Mouse (Mus musculus) MEL (cell line): ENCODE measurements around the gene Dpy19l1. TPM values are rescaled to one million over a fixed set of nuclear protein-coding genes. Genes with fewer than 3 reads are reported as not detected.

Experiments used
- DNase-seq: peaks from one replicate; pipeline ENCODE4 v3.0.0; 2011; ENCODE audit warnings: low read depth, low spot score
- H3K27ac ChIP-seq: 2 replicates; pipeline ENCODE4 v1.5.1; 2012; ENCODE audit warnings: low read depth, mild to moderate bottlenecking, control low read depth, low read length, moderate library complexity; ENCODE audit not compliant: control insufficient read depth
- H3K27me3 ChIP-seq, 2 experiments: fragments of 150-350 bp in 1 of 2; sonication (generic) in 1 of 2; 2 replicates each; pipeline ENCODE4 v1.6.1; 2012; ENCODE audit warnings: low read length in 2 of 2, mild to moderate bottlenecking in 2 of 2, improper control_type of control experiment in 1 of 2, moderate library complexity in 1 of 2; ENCODE audit not compliant: insufficient read depth in 2 of 2, control insufficient read depth in 1 of 2
- H3K36me3 ChIP-seq, 2 experiments: 2 replicates each; pipeline ENCODE4 v1.6.1; 2012 to 2014; ENCODE audit warnings: low read length in 2 of 2, improper control_type of control experiment in 1 of 2, inconsistent platforms in 1 of 2, mild to moderate bottlenecking in 1 of 2; ENCODE audit not compliant: insufficient read depth in 2 of 2, control insufficient read depth in 1 of 2
- H3K4me1 ChIP-seq, 2 experiments: fragments of 150-350 bp in 1 of 2; sonication (generic) in 1 of 2; 2 replicates each; pipeline ENCODE4 v1.6.1; 2012; ENCODE audit warnings: low read length in 2 of 2, improper control_type of control experiment in 1 of 2, mild to moderate bottlenecking in 1 of 2; ENCODE audit not compliant: insufficient read depth in 2 of 2, control insufficient read depth in 1 of 2
- H3K4me3 ChIP-seq, 2 experiments: fragments of 150-350 bp in 1 of 2; sonication (generic) in 1 of 2; 2 replicates each; pipeline ENCODE4 v1.5.1; 2012; ENCODE audit warnings: low read depth in 2 of 2, low read length in 2 of 2, mild to moderate bottlenecking in 2 of 2, moderate library complexity in 2 of 2, control low read depth in 1 of 2, improper control_type of control experiment in 1 of 2; ENCODE audit not compliant: control insufficient read depth in 1 of 2, insufficient read depth in 1 of 2
- H3K79me2 ChIP-seq: 2 replicates; pipeline ENCODE4 v1.6.1; 2012; ENCODE audit warnings: mild to moderate bottlenecking, low read length, moderate library complexity; ENCODE audit not compliant: control insufficient read depth, poor library complexity, insufficient read depth
- H3K9ac ChIP-seq: 2 replicates; pipeline ENCODE4 v1.6.1; 2012; ENCODE audit warnings: low read depth, mild to moderate bottlenecking, control low read depth, low read length, moderate library complexity; ENCODE audit not compliant: control insufficient read depth, poor library complexity, severe bottlenecking
- H3K9me3 ChIP-seq: fragments of 150-350 bp; sonication (generic); replicated peaks from 2 replicates; pipeline ENCODE4 v1.6.1; 2012; ENCODE audit warnings: mild to moderate bottlenecking, low read length, improper control_type of control experiment, moderate library complexity; ENCODE audit not compliant: insufficient read depth
- CHD1 ChIP-seq: IDR thresholded peaks from 2 replicates; pipeline ENCODE4 v1.6.1; 2012; ENCODE audit warnings: low read depth, mild to moderate bottlenecking, inconsistent platforms, low read length, improper control_type of control experiment
- CTCF ChIP-seq, 3 experiments: IDR thresholded peaks in 2 of 3; conservative IDR thresholded peaks in 1 of 3; 2 replicates each; pipeline ENCODE4 v1.5.1; 2011 to 2012; ENCODE audit warnings: low read length in 3 of 3, low read depth in 2 of 3, mild to moderate bottlenecking in 2 of 3, improper control_type of control experiment in 1 of 3, inconsistent platforms in 1 of 3, mixed read lengths in 1 of 3, moderate library complexity in 1 of 3; ENCODE audit not compliant: control insufficient read depth in 1 of 3, insufficient read depth in 1 of 3, poor library complexity in 1 of 3, severe bottlenecking in 1 of 3
- E2F4 ChIP-seq: IDR thresholded peaks from 2 replicates; pipeline ENCODE4 v1.6.1; 2011; ENCODE audit warnings: low read depth, low read length, improper control_type of control experiment, borderline replicate concordance
- EP300 ChIP-seq, 2 experiments: IDR thresholded peaks; 2 replicates each; pipeline ENCODE4 v1.6.1; 2011; ENCODE audit warnings: improper control_type of control experiment in 2 of 2, low read length in 2 of 2, low read depth in 1 of 2, mild to moderate bottlenecking in 1 of 2
- ETS1 ChIP-seq: IDR thresholded peaks from 2 replicates; pipeline ENCODE4 v1.6.1; 2012; ENCODE audit warnings: low read depth, mild to moderate bottlenecking, inconsistent platforms, low read length, improper control_type of control experiment, moderate library complexity
- GATA1 ChIP-seq: IDR thresholded peaks from 2 replicates; pipeline ENCODE4 v1.6.1; 2011; ENCODE audit warnings: low read depth, low read length, improper control_type of control experiment
- JUND ChIP-seq: IDR thresholded peaks from 2 replicates; pipeline ENCODE4 v1.6.1; 2011; ENCODE audit warnings: low read depth, mild to moderate bottlenecking, improper control_type of control experiment, low read length
- MAFK ChIP-seq: IDR thresholded peaks from 2 replicates; pipeline ENCODE4 v1.6.1; 2011; ENCODE audit warnings: low read depth, mild to moderate bottlenecking, low read length, improper control_type of control experiment, borderline replicate concordance
- MAX ChIP-seq: IDR thresholded peaks from 2 replicates; pipeline ENCODE4 v1.6.1; 2011; ENCODE audit warnings: low read length, improper control_type of control experiment
- MAZ ChIP-seq: IDR thresholded peaks from 2 replicates; pipeline ENCODE4 v1.6.1; 2012; ENCODE audit warnings: low read depth, mild to moderate bottlenecking, inconsistent platforms, low read length, improper control_type of control experiment
- MXI1 ChIP-seq: IDR thresholded peaks from 2 replicates; pipeline ENCODE4 v1.6.1; 2011; ENCODE audit warnings: mild to moderate bottlenecking, low read depth, low read length, improper control_type of control experiment
- MYB ChIP-seq: IDR thresholded peaks from 2 replicates; pipeline ENCODE4 v1.6.1; 2011; ENCODE audit warnings: mild to moderate bottlenecking, low read depth, low read length, improper control_type of control experiment
- NRF1 ChIP-seq: IDR thresholded peaks from 2 replicates; pipeline ENCODE4 v1.6.1; 2014; ENCODE audit warnings: low read depth, mild to moderate bottlenecking, inconsistent platforms, low read length, improper control_type of control experiment, moderate library complexity; ENCODE audit not compliant: poor library complexity, insufficient read depth, severe bottlenecking
- POLR2A ChIP-seq, 2 experiments: IDR thresholded peaks; 2 replicates each; pipeline ENCODE4 v1.6.1; 2011 to 2012; ENCODE audit warnings: low read length in 2 of 2, mild to moderate bottlenecking in 2 of 2, control low read depth in 1 of 2, improper control_type of control experiment in 1 of 2, low read depth in 1 of 2, moderate library complexity in 1 of 2; ENCODE audit not compliant: control insufficient read depth in 1 of 2, insufficient read depth in 1 of 2, poor library complexity in 1 of 2
- RCOR1 ChIP-seq: IDR thresholded peaks from 2 replicates; pipeline ENCODE4 v1.6.1; 2012; ENCODE audit warnings: low read depth, mild to moderate bottlenecking, inconsistent platforms, low read length, improper control_type of control experiment
- TAL1 ChIP-seq: IDR thresholded peaks from 2 replicates; pipeline ENCODE4 v1.6.1; 2012; ENCODE audit warnings: mild to moderate bottlenecking, inconsistent platforms, low read length, moderate library complexity, mixed read lengths
- TCF12 ChIP-seq: IDR thresholded peaks from 2 replicates; pipeline ENCODE4 v1.6.1; 2014; ENCODE audit warnings: low read depth, mild to moderate bottlenecking, inconsistent platforms, low read length, improper control_type of control experiment, moderate library complexity
- USF1 ChIP-seq: IDR thresholded peaks from 2 replicates; pipeline ENCODE4 v1.6.1; 2014; ENCODE audit warnings: low read depth, mild to moderate bottlenecking, inconsistent platforms, low read length, improper control_type of control experiment, moderate library complexity
- USF2 ChIP-seq, 2 experiments: IDR thresholded peaks; 2 replicates each; pipeline ENCODE4 v1.6.1; 2011 to 2012; ENCODE audit warnings: improper control_type of control experiment in 2 of 2, low read length in 2 of 2, borderline replicate concordance in 1 of 2, inconsistent platforms in 1 of 2, low read depth in 1 of 2, mild to moderate bottlenecking in 1 of 2; ENCODE audit not compliant: insufficient read depth in 1 of 2
- ZC3H11A ChIP-seq: IDR thresholded peaks from 2 replicates; pipeline ENCODE4 v1.6.1; 2012; ENCODE audit warnings: low read depth, mild to moderate bottlenecking, inconsistent platforms, low read length, improper control_type of control experiment
- ZKSCAN1 ChIP-seq: IDR thresholded peaks from 2 replicates; pipeline ENCODE4 v1.6.1; 2012; ENCODE audit warnings: low read depth, mild to moderate bottlenecking, inconsistent platforms, low read length, improper control_type of control experiment, moderate library complexity
- ZMIZ1 ChIP-seq: IDR thresholded peaks from 2 replicates; pipeline ENCODE4 v1.6.1; 2012; ENCODE audit warnings: low read depth, mild to moderate bottlenecking, inconsistent platforms, low read length, improper control_type of control experiment, moderate library complexity
- ZNF384 ChIP-seq: IDR thresholded peaks from 2 replicates; pipeline ENCODE4 v1.6.1; 2012; ENCODE audit warnings: low read depth, mild to moderate bottlenecking, inconsistent platforms, low read length, improper control_type of control experiment
- polyA plus RNA-seq, 2 experiments: library from polyadenylated mRNA; stranded (reverse) in 1 of 2; unstranded in 1 of 2; fragments of >175 nt in 1 of 2; fragments of >200 nt in 1 of 2; gene quantifications; 2 replicates each; pipeline versions ENCODE4 v1.2.1 to v1.2.4; 2012; ENCODE audit warnings: low replicate concordance in 2 of 2, low read depth in 1 of 2; ENCODE audit not compliant: insufficient read length in 2 of 2, insufficient read depth in 1 of 2, missing spikeins in 1 of 2
- total RNA-seq: library from RNA; depleted of rRNA; stranded (reverse); fragments of 300-350 nt; gene quantifications from 2 replicates; pipeline ENCODE4 v1.2.3, GENCODE M21; 2012

Dpy19l1 gene
- total and polyA plus RNA-seq, 3 experiments: 26.9 to 71.6 (median 35.3) TPM

GRCm38 (mm10) chr9:24423241-24423640 lies 79.7 kb downstream of the Dpy19l1 start:
- TF ChIP-seq USF1 (no peak), ETS1 (no peak), CTCF (IDR thresholded peaks at IDR 0.05 in 2 of 3, conservative IDR thresholded peaks at IDR 0.05 in 1 of 3; ENCODE audit: control insufficient read depth in 1 of 3, insufficient read depth in 1 of 3, low read depth in 2 of 3, low read length in 3 of 3, poor library complexity in 1 of 3, severe bottlenecking in 1 of 3) (no peak), POLR2A (IDR thresholded peaks at IDR 0.05; ENCODE audit: control insufficient read depth in 1 of 2, insufficient read depth in 1 of 2, low read depth in 1 of 2, low read length in 2 of 2, poor library complexity in 1 of 2) (no peak), MAFK (no peak), MAX (no peak), E2F4 (no peak), NRF1 (no peak), MXI1 (no peak), ZKSCAN1 (no peak)
- Histone ChIP-seq H3K36me3 (peaks cover 0 to 3% of the 10 kb centered on the region in 2 experiments; a peak in 2 of 4 replicates), H3K27me3 (no peaks in the 10 kb centered on the region), H3K79me2 (no peaks in the 10 kb centered on the region), H3K4me3 (no peak overlapping the region), H3K9ac (no peak overlapping the region), H3K9me3 (no peaks in the 10 kb centered on the region), H3K4me1 (peaks cover 3 to 5% of the 10 kb centered on the region in 2 experiments), H3K27ac (no peak overlapping the region)
- no peak for DNase-seq

- Histone ChIP-seq H3K79me2 (no peaks in the 10 kb centered on the region), H3K27ac (no peak overlapping the region), H3K9ac (no peak overlapping the region), H3K36me3 (peaks cover 0 to 3% of the 10 kb centered on the region in 2 experiments; a peak in 2 of 4 replicates), H3K4me1 (peaks cover 3 to 5% of the 10 kb centered on the region in 2 experiments), H3K4me3 (no peak overlapping the region), H3K9me3 (no peaks in the 10 kb centered on the region), H3K27me3 (no peaks in the 10 kb centered on the region)
- peak; percentile 82 for DNase-seq
- TF ChIP-seq MAZ: no peak
- TF ChIP-seq GATA1: peak; percentile 89
- TF ChIP-seq CHD1: no peak
- TF ChIP-seq JUND: no peak
- peak; percentile 88 to 94 for TF ChIP-seq EP300 (IDR thresholded peaks at IDR 0.05; ENCODE audit: low read depth in 1 of 2, low read length in 2 of 2)
- no peak for TF ChIP-seq ZC3H11A
- peak; percentile 93 for TF ChIP-seq RCOR1
- TF ChIP-seq MYB: peak; percentile 63; the same call in 1 of the 2 replicates
- TF ChIP-seq ETS1: peak; percentile 67; the same call in 1 of the 2 replicates
- no peak for TF ChIP-seq POLR2A (IDR thresholded peaks at IDR 0.05; ENCODE audit: control insufficient read depth in 1 of 2, insufficient read depth in 1 of 2, low read depth in 1 of 2, low read length in 2 of 2, poor library complexity in 1 of 2)
- TF ChIP-seq ZMIZ1: no peak
- no peak for TF ChIP-seq MAX
- no peak for TF ChIP-seq USF2 (IDR thresholded peaks at IDR 0.05; ENCODE audit: borderline replicate concordance in 1 of 2, insufficient read depth in 1 of 2, low read depth in 1 of 2, low read length in 2 of 2)
- TF ChIP-seq TAL1: peak; percentile 66
- peak; percentile 8; the same call in 1 of the 2 replicates for TF ChIP-seq ZNF384
- TF ChIP-seq TCF12: peak; percentile 89
Observed at GRCm38 (mm10) chr9:24421888-24422287, 81.1 kb downstream of the Dpy19l1 start.
